Mouse (Mus musculus): ENCODE measurements around the gene Gse1. TPM values are rescaled to one million over a fixed set of nuclear protein-coding genes. Genes with fewer than 3 reads are reported as not detected.
A peak's percentile ranks its signal among the peaks of the same experiment; 100 is the strongest.

Gene Gse1
- total RNA-seq, 2 experiments from 2014 or later: 8.4 to 32.7 TPM

DNA sequence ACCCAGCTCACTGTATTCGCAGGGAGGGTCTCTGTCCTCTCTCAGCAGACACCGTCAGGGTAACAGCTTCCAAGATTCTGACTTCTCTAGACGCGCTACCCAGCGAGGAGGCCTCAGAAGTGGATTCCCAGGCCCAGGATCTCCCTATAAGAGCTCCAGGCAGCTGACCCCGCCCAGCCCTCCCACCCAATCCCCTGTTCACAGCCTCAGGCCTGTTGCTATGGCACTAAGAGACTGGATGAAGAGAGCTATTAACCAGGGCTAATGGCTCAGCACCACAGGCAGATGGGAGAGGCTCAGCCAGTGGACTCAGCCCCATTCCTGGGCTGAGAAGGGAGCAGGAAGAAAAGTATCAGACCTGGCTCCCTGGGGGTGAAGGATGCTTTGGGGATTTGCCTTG is 374.4 kb downstream of the Gse1 start:
- ATAC-seq (replicated peaks; ENCODE audit: poor library complexity, severe bottlenecking): no peak

DNA sequence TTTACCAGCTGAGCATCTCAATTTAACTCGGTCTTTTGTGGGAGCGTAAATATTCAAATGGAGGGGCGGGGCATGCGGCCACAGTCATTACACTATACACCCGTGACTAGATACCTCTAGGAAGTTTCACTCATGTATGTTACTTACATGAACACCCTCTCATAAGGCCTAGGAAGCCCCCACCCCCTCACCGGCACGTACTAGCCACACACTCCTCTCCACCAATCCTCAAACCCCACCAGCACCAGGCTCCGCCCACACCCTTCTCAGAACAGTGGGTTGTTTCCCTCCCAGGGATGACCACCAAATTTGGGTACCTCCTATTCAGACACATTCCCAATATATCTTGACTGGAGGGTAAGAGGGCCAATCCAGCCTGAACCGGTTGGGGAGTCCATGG is 379.2 kb downstream of the Gse1 start:
- peak; percentile 28; the same call in 1 of the 2 replicates for ATAC-seq (replicated peaks; ENCODE audit: poor library complexity, severe bottlenecking)

DNA sequence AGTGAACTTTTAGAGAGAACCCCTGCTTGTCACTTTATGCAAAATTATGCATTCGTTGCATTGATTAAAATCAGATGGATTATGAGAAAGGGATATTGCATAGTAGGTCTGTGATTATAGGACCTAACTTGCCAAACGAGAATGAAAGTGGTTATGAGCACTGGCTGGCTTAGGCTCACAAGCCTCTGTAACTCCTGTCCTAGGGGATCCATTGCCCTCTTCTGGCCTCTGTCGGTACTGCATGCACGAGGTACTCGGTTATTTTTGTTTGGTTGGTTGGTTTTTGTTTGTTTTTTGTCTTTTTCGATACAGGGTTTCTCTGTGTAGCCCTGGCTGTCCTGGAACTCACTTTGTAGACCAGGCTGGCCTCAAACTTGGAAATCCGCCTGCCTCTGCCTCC is 379.6 kb downstream of the Gse1 start:
- peak; percentile 63; the same call in 1 of the 2 replicates for ATAC-seq (replicated peaks; ENCODE audit: poor library complexity, severe bottlenecking)

DNA sequence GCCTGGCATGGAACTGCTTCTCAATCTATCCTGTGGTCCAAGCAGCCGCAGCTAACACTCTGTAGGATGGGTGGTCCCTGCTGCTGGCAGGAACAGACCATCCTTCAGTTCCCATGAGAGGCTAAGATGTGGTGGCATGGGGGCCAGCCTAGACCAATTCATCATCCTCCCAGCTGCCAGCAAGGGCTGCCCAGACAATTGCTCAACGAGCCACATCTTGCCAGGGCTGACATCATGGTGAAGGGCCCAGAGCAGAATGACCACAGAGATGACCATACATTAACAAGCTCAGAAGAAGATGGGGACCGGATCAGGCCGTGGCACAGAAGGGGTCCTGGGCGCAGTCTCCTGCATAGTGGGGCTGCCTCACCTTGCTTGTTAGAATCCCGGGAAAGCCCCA is 382.6 kb downstream of the Gse1 start:
- ATAC-seq (replicated peaks; ENCODE audit: poor library complexity, severe bottlenecking): no peak

DNA sequence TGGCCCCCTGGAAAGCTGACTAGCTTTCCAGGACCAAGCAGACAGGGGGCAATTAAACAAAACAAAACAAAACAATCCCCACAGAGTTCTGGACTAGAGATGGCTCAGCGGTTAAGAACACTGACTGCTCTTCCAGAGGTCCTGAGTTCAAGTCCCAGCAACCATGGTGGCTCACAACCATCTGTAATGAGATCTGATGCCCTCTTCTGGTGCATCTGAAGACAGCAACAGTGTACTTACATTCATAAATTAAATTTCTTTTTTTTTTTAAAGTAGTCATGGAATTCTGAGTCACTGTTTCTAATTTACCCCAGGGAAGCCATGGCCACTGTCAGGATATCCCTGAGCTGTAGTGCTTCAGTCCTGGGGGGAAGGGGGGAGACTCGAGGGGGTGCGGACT is 386.2 kb downstream of the Gse1 start:
- ATAC-seq (replicated peaks; ENCODE audit: poor library complexity, severe bottlenecking): no peak

DNA sequence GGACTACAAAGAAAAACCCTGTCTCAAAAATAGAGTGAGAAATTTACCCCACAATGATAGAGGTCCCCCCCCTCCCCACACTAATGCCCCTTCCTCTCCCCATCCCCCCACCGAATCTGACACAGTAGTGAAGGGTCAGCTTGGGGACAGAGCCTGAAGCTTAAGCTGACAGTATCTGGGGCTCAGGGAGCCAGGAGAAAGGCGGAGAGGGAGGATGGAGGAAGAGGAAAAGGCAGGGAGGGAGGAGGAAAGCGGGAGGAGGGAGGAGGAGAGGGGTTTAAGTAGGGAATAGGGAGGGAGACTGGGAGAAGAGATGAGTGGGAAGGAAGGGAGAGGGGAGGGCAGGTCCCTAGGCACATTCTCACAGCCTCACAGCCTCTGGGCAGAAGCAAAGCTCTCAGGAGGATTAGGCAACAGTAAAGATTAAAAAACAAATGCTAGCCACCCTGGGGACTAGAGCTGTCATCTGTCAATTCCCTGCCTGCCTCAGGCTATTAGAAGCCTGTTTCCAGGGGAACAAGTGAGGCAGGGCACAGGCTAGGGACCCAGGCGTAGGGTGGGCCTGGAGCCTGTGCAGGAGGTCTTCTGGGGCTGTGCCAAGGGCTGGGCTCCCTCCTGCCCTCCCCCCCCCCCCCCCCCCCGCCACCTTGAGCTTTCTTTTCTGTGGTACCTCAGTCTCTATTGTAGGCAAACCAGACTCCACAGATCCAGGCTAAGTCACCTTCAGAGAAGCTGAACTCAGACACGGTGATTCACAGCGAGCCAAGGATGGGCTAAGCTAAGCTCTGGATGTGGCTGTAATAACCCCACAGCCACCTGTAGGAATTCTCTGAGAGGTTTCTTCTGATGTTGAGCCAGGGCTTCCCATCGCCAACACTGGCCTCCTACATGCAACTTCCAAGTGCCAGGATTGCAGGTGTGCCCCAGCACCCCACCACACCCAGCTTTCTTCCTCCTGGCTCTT is 388.7 kb downstream of the Gse1 start:
- no peak for ATAC-seq (replicated peaks; ENCODE audit: poor library complexity, severe bottlenecking)

DNA sequence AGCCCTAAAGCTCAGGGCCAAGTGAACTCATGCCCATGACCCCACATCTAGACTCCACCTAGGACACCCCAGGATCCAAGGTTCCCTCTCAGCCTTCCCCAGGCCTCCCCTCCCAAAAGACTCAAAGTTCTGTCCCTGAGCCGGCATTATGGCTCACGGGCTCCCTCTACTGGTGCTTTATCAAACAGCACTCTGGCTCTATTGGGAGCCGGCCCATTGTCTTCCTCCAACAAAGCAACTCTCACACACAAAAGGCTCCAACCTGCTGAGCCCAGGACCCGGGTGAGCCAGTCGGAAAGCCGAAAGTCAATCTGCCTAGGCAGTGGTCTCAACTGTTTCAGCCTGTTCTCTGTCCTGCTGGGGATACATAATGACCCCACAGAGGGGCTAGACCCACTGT is 389.9 kb downstream of the Gse1 start:
- ATAC-seq (replicated peaks; ENCODE audit: poor library complexity, severe bottlenecking): peak; percentile 67

DNA sequence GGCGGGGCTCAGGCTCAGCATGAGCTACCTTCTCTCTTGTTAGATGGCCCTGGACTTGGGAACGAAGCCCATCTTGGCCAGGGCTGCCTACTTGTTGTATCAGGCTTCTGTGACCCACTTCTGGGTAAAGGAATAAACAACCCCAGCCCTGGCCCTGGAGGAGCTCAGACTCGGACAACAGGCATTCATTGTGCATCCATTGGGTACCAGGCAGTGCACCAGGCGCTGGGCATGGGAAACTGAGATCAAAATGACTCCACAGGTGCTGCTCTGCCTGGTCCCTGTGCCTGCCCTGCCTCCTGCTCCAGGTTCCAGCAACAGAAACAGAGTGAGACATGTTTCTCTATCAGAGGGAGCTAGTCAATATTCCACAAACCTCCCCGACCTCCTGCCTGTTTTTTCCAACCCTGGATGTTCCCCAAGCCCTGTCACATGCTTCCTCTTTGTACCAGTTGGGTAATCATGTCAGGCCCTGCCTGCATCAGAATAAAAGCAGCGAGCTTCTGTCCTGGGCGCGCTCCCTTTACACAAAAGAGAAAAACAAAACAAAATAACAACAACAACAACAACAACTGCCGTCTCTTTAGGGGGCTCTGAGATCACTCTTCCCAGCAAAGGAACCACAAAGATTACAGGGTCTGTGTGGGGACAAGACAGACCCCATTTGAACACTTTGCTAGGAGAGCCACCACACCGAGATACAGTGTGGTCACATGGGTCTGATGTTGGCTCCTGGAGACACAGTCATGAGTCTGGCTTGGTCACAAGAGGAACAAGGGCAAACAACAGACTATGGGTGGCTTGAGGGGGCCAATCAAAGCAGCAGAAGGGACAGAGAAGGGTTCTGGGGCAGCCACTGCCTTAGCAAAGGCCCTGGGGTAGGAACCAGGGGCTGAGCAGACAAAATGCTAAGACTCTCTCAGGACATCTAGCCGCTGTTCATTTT is 391.3 kb downstream of the Gse1 start:
- ATAC-seq (replicated peaks; ENCODE audit: poor library complexity, severe bottlenecking): peak; percentile 71

DNA sequence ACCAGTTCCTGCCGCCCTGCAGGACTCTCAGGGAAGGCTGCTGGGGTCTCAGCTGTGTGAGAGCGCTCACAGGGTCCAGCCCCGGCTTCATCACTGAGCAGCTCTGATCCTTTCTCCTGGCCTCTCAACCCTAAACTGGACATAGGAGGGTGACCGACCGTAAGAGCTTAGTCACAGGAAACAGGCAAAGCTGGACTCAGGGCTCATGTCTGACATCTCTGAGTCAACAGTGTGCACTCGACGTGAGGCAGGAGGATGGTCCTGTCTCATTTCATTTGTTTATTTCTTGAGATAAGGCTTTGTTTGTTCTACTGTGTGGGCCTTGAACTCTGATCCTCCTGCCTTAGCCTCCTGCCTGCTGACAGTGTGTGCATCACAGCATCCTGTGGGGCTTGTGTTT is 392.2 kb downstream of the Gse1 start:
- ATAC-seq (replicated peaks; ENCODE audit: poor library complexity, severe bottlenecking): no peak

DNA sequence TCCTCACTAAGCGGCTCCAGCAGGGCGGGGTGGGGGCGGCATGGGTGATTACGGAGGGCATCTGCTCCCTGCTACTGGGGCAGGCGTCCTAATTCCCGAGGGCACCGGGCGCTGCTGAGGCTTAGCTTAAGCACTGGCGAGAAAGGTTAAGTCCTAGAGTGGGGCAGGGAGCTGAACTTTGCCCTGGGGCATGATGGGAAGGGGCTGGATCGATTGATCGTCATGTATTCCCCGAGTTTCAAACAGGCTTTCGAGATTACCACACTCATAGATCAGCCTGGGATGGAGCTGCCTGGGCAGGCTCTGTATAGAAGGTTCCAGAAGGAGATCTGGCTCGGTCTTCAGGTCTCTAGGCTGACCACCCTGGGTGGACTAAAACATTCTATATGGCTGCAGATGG is 393.9 kb downstream of the Gse1 start:
- ATAC-seq (replicated peaks; ENCODE audit: poor library complexity, severe bottlenecking): no peak

DNA sequence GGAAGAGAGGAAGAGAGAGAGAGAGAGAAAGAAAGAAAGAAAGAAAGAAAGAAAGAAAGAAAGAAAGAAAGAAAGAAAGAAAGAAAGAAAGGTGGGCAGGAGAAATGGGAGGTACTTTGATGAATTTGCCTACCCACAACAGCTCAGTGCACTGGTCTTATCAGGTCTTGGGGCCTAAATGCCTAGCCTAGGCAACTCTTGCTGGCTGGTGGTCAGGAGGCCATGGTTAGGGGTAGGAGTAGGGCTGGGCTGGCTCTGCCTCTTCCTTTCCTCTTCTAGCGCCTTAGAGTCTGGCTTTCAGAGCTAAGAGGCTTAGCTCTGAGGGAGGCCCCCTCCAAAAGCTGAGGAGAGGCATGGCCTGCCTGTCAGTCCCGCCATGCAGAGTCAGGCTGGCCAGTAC is 395.4 kb downstream of the Gse1 start:
- no peak for ATAC-seq (replicated peaks; ENCODE audit: poor library complexity, severe bottlenecking)

DNA sequence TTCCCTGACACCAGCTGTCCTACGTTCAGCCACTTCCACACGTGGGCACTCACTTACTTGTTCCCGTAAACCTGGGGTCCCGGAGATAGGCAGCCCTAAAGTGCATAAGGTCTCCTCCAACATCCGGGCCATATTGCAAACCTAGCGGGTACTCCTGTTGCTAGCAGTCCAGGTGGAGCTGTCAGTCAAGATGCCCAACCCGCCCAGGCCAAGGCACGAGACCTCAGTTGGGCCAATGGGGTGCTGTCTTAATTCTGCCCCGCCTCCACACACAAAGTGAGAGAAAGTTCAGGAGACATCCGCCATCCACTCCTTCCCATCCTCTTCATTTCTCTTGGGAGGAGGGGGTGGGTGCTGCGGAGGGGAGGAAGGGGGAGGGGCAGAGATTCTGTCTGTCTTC is 398.2 kb downstream of the Gse1 start:
- no peak for ATAC-seq (replicated peaks; ENCODE audit: poor library complexity, severe bottlenecking)

DNA sequence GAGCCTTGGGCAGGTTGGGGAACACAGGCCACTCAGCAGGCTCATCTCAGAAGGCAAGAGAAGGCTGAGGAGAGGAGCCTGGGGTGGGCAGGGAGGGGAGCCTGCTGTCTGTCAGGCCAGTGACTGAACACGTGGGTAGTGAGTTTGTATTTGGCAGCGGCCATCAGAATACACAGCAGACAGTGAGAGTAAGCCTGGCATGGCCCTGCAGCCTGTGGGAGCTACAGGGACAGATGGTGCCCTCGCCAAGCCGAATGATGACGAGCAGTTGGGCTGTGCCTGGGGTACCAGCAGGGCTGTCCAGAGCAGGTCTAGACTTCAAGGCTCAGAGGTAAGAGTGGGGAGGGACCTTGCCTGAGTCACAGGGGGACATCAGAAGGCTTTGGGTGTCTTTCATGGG is 399.0 kb downstream of the Gse1 start:
- ATAC-seq (replicated peaks; ENCODE audit: poor library complexity, severe bottlenecking): no peak

DNA sequence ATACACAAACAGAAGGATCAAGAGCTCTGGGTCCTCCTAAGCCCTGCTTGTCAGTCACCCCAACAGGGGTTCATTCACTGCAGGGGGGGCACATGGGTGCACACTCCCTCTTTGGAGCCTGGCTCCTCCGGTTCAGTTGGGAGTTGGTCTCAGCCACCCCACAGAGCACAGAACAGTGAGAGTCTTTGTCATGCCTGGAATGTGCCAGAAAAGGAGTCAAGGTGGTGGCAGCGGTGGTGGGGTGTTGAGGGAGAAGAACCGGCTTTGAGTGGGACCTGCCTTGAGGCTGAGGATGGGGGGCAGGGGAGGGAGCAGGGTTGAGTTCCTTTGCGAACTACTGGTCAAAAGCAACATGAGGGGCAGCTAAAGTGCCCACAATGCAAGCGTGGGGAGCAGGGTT is 401.8 kb downstream of the Gse1 start:
- no peak for ATAC-seq (replicated peaks; ENCODE audit: poor library complexity, severe bottlenecking)

DNA sequence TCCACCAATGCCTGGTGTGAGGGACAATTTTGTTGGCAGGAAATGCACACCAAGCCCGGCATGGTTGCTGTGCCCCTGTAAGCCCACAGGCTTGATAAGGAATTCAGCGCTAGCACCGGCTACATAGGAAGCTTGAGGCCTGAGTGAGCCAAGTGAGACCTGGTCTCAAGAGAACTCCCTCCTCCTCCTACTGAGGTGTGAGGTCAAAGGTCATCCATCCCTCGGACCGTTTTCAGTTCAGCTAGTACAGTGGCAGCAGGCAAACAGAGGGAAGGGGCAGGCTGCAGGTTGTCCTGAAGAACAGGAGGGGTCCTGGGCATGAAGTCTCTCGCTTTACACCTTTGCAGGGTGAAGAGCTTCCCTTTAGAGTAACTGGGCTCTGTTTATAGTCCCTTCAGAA is 402.6 kb downstream of the Gse1 start:
- ATAC-seq (replicated peaks; ENCODE audit: poor library complexity, severe bottlenecking): no peak

Other genes with a start within 250 kb of the Gse1 start
- not detected in 2 replicates for gene Crispld2, start 236.0 kb upstream of the Gse1 start, total RNA-seq (2014; fragmentation: Nextera tagmentation)
- gene Crispld2, start 236.0 kb upstream of the Gse1 start, total RNA-seq (2017): 0.73 and 1.7 TPM in 2 replicates
- 19.5 and 24.3 TPM in 2 replicates for gene Zdhhc7, start 127.0 kb upstream of the Gse1 start, total RNA-seq (2014; fragmentation: Nextera tagmentation)
- 14.5 and 21.1 TPM in 2 replicates for gene Zdhhc7, start 127.0 kb upstream of the Gse1 start, total RNA-seq (2017)
- gene 6430548M08Rik, start 114.3 kb upstream of the Gse1 start, total RNA-seq (2014; fragmentation: Nextera tagmentation): 0.04 and 9.0 TPM in 2 replicates
- gene 6430548M08Rik, start 114.3 kb upstream of the Gse1 start, total RNA-seq (2017): 3.3 and 3.6 TPM in 2 replicates
- gene Fam92b, start 51.0 kb upstream of the Gse1 start, total RNA-seq (2014; fragmentation: Nextera tagmentation): not detected in 2 replicates
- not detected in 2 replicates for gene Fam92b, start 51.0 kb upstream of the Gse1 start, total RNA-seq (2017)